Comparison of ENCODE assay signal across 8 mouse cellular contexts in genomic region chr16:45094136-45094756, GRCm38 (mm10). TPM values are rescaled to one million over a fixed set of nuclear protein-coding genes. Genes with fewer than 3 reads are reported as not detected.
A peak's percentile ranks its signal among the peaks of the same experiment; 100 is the strongest.
DNase-seq lines count a peak whose midpoint lies in the region; ATAC-seq and TF ChIP-seq lines count a peak whose summit lies in the region.

No protein-coding gene starts in this region.

- WGBS in forebrain, postnatal 0 days, result 2% methylated on average over 9 of the region's 9 CpGs
- 2% methylated on average over 9 of the region's 9 CpGs for WGBS in limb, embryonic 11.5 days
- 3% methylated on average over 9 of the region's 9 CpGs for WGBS in neural tube, embryonic 14.5 days

- peak overlapping the region; percentile 18; the same call in 1 of the 2 replicates for H3K9ac ChIP-seq in forebrain, postnatal 0 days
- peak overlapping the region; percentile 86 for H3K9ac ChIP-seq in limb, embryonic 11.5 days (ENCODE audit: low read length)
- H3K9ac ChIP-seq in neural tube, embryonic 14.5 days (replicated peaks; ENCODE audit: low read depth, low read length), result peak overlapping the region; percentile 50; the same call in 1 of the 2 replicates

- no peaks in the 10 kb centered on the region for H3K4me1 ChIP-seq in forebrain, postnatal 0 days (ENCODE audit: insufficient read depth)
- 0 out of 2 replicates have a peak, but pooled peaks cover 10% of the 10 kb centered on the region for H3K4me1 ChIP-seq in limb, embryonic 11.5 days (ENCODE audit: control insufficient read depth, insufficient read depth, low read length)
- H3K4me1 ChIP-seq in neural tube, embryonic 14.5 days (ENCODE audit: control insufficient read depth, insufficient read depth, low read length), result peaks cover 9% of the 10 kb centered on the region

- H3K27ac ChIP-seq in forebrain, postnatal 0 days (ENCODE audit: low read depth, low read length), result no peak overlapping the region
- peak overlapping the region; percentile 72 for H3K27ac ChIP-seq in limb, embryonic 11.5 days (replicated peaks; ENCODE audit: low read depth, low read length)
- peak overlapping the region; percentile 45; the same call in 1 of the 2 replicates for H3K27ac ChIP-seq in neural tube, embryonic 14.5 days (ENCODE audit: low read depth, low read length)

- H3K27me3 ChIP-seq in forebrain, postnatal 0 days (ENCODE audit: insufficient read depth, low read length), result no peaks in the 10 kb centered on the region
- no peaks in the 10 kb centered on the region for H3K27me3 ChIP-seq in limb, embryonic 11.5 days (ENCODE audit: control insufficient read depth, insufficient read depth, low read length)
- no peaks in the 10 kb centered on the region for H3K27me3 ChIP-seq in neural tube, embryonic 14.5 days (ENCODE audit: control insufficient read depth, insufficient read depth, low read length)

- TF ChIP-seq CTCF in forebrain, postnatal 0 days (IDR thresholded peaks at IDR 0.05; ENCODE audit: low read depth), result no peak; the same call in 1 of the 2 replicates

- H3K9me3 ChIP-seq in forebrain, postnatal 0 days (ENCODE audit: low read length), result no peaks in the 10 kb centered on the region
- H3K9me3 ChIP-seq in limb, embryonic 11.5 days (ENCODE audit: control insufficient read depth, low read length), result no peaks in the 10 kb centered on the region
- H3K9me3 ChIP-seq in neural tube, embryonic 14.5 days (ENCODE audit: control insufficient read depth, low read length), result no peaks in the 10 kb centered on the region

- peak; percentile 65 for ATAC-seq in forebrain, postnatal 0 days
- ATAC-seq in limb, embryonic 11.5 days (ENCODE audit: insufficient number of reproducible peaks, low FRiP score, low TSS enrichment, low read depth), result peak; percentile 18; the same call in 1 of the 2 replicates
- ATAC-seq in neural tube, embryonic 14.5 days (ENCODE audit: low read depth), result peak; percentile 58; the same call in 1 of the 2 replicates

- H3K4me3 ChIP-seq in forebrain, postnatal 0 days (ENCODE audit: low read depth, low read length), result peak overlapping the region; percentile 28
- peak overlapping the region; percentile 47 for H3K4me3 ChIP-seq in limb, embryonic 11.5 days (ENCODE audit: low read depth, low read length)
- peak overlapping the region; percentile 30 for H3K4me3 ChIP-seq in neural tube, embryonic 14.5 days (ENCODE audit: low read depth, low read length)

- peak; percentile 36 for DNase-seq in ovary, postnatal 36 days (ENCODE audit: low spot score)
- DNase-seq in ovary, postnatal 10 days (ENCODE audit: low spot score), result no peak
- peak; percentile 25 for DNase-seq in forebrain, postnatal 0 days
- peak; percentile 52 for DNase-seq in limb, embryonic 11.5 days (ENCODE audit: low spot score)
- DNase-seq in left cerebral cortex, adult 18-20 months (ENCODE audit: low spot score in 2 of 2), result no peak
- DNase-seq in cerebellum, adult 11-12 months, result no peak
- no peak for DNase-seq in B cell, adult 2 months

- H3K36me3 ChIP-seq in forebrain, postnatal 0 days (ENCODE audit: insufficient read depth), result no peaks in the 10 kb centered on the region
- H3K36me3 ChIP-seq in limb, embryonic 11.5 days (ENCODE audit: control insufficient read depth, insufficient read depth, low read length), result no peaks in the 10 kb centered on the region
- no peaks in the 10 kb centered on the region for H3K36me3 ChIP-seq in neural tube, embryonic 14.5 days (ENCODE audit: control insufficient read depth, insufficient read depth, low read length)

- peak overlapping the region; percentile 42 for H3K4me2 ChIP-seq in forebrain, postnatal 0 days (ENCODE audit: low read depth)
- H3K4me2 ChIP-seq in limb, embryonic 11.5 days (ENCODE audit: low read depth, severe bottlenecking), result peak overlapping the region; percentile 83
- H3K4me2 ChIP-seq in neural tube, embryonic 14.5 days (ENCODE audit: low read depth, low read length), result peak overlapping the region; percentile 43

RNA-seq across cellular contexts. Expression of gene Ccdc80, which starts 1.0 kb away (rescaled TPM):
- total RNA-seq in forebrain, postnatal 0 days (2014; rRNA removed), result 11.5 and 15.9 TPM in 2 replicates
- polyA plus RNA-seq in forebrain, postnatal 0 days (2015; fragmentation: Nextera tagmentation; extraction: Ambion mirVana), result 19.5 and 22.4 TPM in 2 replicates
- 33.7 and 36.5 TPM in 2 replicates for polyA plus RNA-seq in limb, embryonic 11.5 days (2014; fragmentation: Nextera tagmentation; extraction: Ambion mirVana)
- 15.6 and 22.4 TPM in 2 replicates for polyA plus RNA-seq in neural tube, embryonic 14.5 days (2014; fragmentation: Nextera tagmentation; extraction: Ambion mirVana)
- 1 to 10 TPM; 5.2 to 5.8 TPM for total RNA-seq in left cerebral cortex, adult 18-20 months (2021)

Comparison
In these comparisons a context has a peak if more than half of its experiments do, and no peak if none do; other contexts are left out.
1. DNase-seq: peak in ovary, postnatal 36 days (single experiment), forebrain, postnatal 0 days (single experiment) and limb, embryonic 11.5 days (single experiment); none in ovary, postnatal 10 days (single experiment), left cerebral cortex, adult 18-20 months (0 of 2), cerebellum, adult 11-12 months (single experiment) and B cell, adult 2 months (0 of 2).
2. H3K9ac ChIP-seq: peak in every context shown above with its lines; median percentile 86 in limb, embryonic 11.5 days; 50 in neural tube, embryonic 14.5 days; 18 in forebrain, postnatal 0 days.
3. Peak in every context shown above with its lines, with median percentiles within 50 percentile points of each other: ATAC-seq, H3K4me2 ChIP-seq and H3K4me3 ChIP-seq.